Mouse (Mus musculus): ENCODE results near the gene Sord. TPM values are rescaled to one million over a fixed set of nuclear protein-coding genes. Genes with fewer than 3 reads are reported as not detected.

Sord gene
- total RNA-seq, 2 experiments from 2014 or later: 11.9 to 14.4 TPM

- DNase-seq (ENCODE audit: low spot score in 2 of 2): no peak
- intact Hi-C loops (cut with DNase I): no loop called here
These were observed 876 bp downstream of the Sord start for GRCm38 (mm10) chr2:122235425-122235824.

DNA sequence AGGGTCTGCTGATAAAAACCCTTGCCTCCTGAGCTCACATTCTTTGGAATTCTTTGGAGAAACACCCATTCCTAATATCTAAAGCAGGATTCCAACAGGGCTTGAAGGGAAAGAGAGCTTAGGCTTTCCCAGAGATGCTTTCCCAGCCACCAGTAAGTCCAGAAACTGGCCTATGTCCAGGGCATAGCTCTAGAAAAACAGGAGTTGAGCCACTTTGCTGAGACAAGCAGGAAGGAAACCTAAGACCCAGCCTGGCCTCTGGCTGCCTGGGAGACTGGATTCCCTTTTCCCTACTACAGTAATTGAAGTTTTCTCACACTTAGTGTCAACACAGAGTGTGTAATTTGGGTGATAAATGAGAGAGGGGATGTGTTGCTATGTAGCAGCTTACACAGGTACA lies 1.8 kb downstream of the Sord start:
- DNase-seq (ENCODE audit: low spot score in 2 of 2): no peak

GRCm38 (mm10) chr2:122237891-122238470 lies 3.4 kb downstream of the Sord start:
- intact Hi-C loops (cut with DNase I): no loop called here

More for the DNA sequence above, 1.8 kb downstream of the Sord start:
- intact Hi-C loops (cut with DNase I): no loop called here

GRCm38 (mm10) chr2:122240735-122241134 lies 6.2 kb downstream of the Sord start:
- DNase-seq (ENCODE audit: low spot score in 2 of 2): no peak
- intact Hi-C loops (cut with DNase I): no loop called here

More at GRCm38 (mm10) chr2:122237891-122238470, 3.4 kb downstream of the Sord start:
- DNase-seq (ENCODE audit: low spot score in 2 of 2): no peak

DNA sequence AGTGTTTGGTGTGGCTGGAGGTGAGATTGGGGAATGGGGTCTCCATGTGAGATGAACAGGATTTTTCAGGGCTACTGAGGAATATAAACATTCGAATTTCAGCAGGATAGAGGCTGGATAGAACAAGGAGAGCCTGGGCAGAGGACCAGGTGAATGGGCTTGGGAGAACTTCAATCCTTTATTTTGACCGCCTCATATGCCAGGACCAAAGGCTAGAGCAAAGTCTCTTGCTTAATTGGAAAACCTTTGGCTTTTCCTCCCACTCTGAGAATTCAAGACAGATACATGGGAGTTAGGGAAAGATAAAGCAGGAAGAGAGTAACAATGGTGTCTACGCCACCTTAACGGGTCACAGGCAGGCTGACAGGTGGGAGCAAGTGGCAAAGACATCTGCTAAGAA lies 6.7 kb downstream of the Sord start:
- intact Hi-C loops (cut with DNase I): no loop called here
- no peak for DNase-seq (ENCODE audit: low spot score in 2 of 2)

DNA sequence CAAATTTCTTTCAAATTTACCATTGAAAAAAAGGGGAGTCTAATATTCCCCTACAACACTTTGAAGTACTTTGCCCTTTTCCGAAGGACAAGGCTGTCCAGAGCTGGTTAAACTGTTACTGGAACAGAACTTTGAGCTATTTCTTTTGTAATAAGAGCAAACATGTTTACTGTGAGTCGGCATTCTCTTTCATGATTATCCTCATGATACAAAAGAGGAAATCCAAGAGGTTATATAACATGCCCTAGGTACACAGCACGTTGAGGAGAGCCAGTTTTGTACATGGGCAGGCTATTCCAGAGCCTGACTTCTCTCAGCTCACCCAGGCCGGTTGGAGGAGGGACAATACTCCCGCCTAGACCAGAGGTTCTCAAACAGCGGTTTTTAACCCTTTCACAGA lies 7.4 kb downstream of the Sord start:
- intact Hi-C loops (cut with DNase I): loop anchor here (2.0 kb wide), 1 partner anchor 47 kb away; no protein-coding TSS in a partner anchor
- DNase-seq (ENCODE audit: low spot score in 2 of 2): no peak

DNA sequence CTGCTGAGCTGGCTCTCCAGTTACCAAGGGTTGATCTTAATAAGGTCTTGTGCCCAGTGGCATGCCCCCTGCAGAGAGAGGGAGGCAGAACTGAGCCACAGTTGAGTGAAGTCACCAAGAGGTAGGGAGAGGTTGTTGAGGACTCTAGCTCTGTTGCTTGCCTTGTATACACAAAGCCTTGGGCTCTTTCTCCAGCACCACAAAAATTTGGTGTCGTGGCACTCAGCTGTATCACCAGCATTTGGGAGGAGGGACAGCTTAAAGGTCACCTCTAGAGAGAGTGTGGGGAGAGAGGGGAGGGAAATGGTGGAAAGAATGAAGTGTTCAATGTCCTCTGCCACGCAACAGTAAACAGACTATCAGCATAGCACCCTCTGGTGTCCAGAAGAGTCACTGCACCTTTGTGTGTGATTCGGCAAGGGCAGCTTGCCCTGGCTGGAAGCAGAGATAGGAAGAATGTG lies 9.2 kb downstream of the Sord start:
- peak; percentile 78 to 83 for DNase-seq (ENCODE audit: low spot score in 2 of 2)
- intact Hi-C loops (cut with DNase I): loop anchor here (2.0 kb wide), 1 partner anchor 49 kb away; no protein-coding TSS in a partner anchor

GRCm38 (mm10) chr2:122247786-122248185 lies 13.2 kb downstream of the Sord start:
- DNase-seq (ENCODE audit: low spot score in 2 of 2): no peak
- intact Hi-C loops (cut with DNase I): loop anchor here (5.0 kb wide), 1 partner anchor 50 kb away; the partner anchor contains the start of genes Duox2 and Duoxa2

- DNase-seq (ENCODE audit: low spot score in 2 of 2): peak; percentile 17 to 18
- intact Hi-C loops (cut with DNase I): no loop called here
These were observed 21.4 kb downstream of the Sord start for GRCm38 (mm10) chr2:122255997-122256396.

DNA sequence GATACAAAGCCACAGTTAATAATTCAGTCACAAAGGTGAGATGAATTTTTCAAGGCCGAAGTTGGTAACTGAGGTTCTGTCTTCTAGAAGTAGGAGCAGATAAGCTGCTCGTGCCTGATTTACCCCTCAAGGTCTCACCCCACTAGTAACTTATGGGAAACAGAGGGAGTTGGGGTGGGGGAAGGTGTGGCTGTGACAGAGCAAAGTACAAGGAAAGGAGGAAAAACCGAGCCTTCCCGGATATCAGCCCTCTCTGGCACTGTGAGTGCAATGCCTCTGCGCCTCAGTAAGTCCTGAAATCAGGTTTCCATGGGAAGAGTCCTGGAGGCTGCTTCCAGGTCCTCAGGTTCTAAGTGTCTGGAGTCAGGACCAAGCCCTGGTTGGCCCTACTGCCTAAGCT lies 26.2 kb downstream of the Sord start:
- DNase-seq (ENCODE audit: low spot score in 2 of 2): no peak
- intact Hi-C loops (cut with DNase I): no loop called here

DNA sequence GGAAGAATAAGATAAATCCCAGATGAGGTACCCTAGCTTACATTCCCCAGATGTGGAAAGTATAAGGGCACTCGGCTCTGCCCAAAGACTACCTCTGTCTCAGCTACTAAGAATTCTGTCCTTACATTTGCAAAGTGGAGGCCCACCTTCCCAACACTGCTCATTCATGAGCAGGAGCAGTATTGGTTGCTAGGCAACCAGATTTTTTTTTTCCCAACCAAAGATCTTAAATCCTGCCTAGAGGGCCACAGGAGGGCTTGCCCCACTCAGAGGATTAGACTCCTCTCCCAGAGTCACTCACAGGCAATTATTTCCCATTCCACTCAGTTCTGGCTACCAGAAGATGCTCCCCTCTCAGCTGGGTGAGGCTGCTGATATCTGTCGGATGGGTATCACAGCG lies 30.1 kb downstream of the Sord start:
- DNase-seq (ENCODE audit: low spot score in 2 of 2): peak in 1 of 2 experiments; percentile 41
- intact Hi-C loops (cut with DNase I): no loop called here

GRCm38 (mm10) chr2:122266407-122267193 lies 32.1 kb downstream of the Sord start:
- intact Hi-C loops (cut with DNase I): no loop called here
- DNase-seq (ENCODE audit: low spot score in 2 of 2): no peak

DNA sequence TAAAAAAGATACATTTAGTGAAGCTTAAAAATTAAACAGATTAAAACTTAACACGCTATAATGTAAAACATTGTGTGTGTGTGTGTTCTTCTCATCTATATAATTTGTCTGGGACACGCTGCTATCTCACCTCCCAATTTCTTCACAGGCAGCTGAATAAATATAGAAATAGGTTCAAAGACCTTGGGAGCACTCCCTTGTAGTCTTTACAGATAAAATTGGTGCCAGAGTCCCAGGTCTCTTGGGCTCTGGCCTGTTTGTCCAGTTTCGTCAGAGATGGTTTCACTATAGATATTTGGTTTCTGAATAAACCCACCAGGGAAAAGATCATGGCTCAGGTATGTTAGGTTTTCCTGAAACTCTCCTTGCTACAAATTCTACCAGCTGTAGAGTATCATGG lies 44.2 kb downstream of the Sord start:
- no peak for DNase-seq (ENCODE audit: low spot score in 2 of 2)
- intact Hi-C loops (cut with DNase I): no loop called here

GRCm38 (mm10) chr2:122284091-122284490 lies 49.5 kb downstream of the Sord start:
- intact Hi-C loops (cut with DNase I): no loop called here

GRCm38 (mm10) chr2:122286137-122286536 lies 51.6 kb downstream of the Sord start:
- DNase-seq (ENCODE audit: low spot score in 2 of 2): no peak
- intact Hi-C loops (cut with DNase I): no loop called here

More at GRCm38 (mm10) chr2:122284091-122284490, 49.5 kb downstream of the Sord start:
- no peak for DNase-seq (ENCODE audit: low spot score in 2 of 2)

- no peak for DNase-seq (ENCODE audit: low spot score in 2 of 2)
- intact Hi-C loops (cut with DNase I): loop anchor here (5.0 kb wide), 1 partner anchor 48 kb away; no protein-coding TSS in a partner anchor
These were observed 60.4 kb downstream of the Sord start for GRCm38 (mm10) chr2:122294916-122295315.

GRCm38 (mm10) chr2:122297271-122298095 lies 62.9 kb downstream of the Sord start:
- DNase-seq (ENCODE audit: low spot score in 2 of 2): no peak
- intact Hi-C loops (cut with DNase I): loop anchor here (5.0 kb wide), 1 partner anchor 50 kb away; no protein-coding TSS in a partner anchor

GRCm38 (mm10) chr2:122298096-122298499 lies 63.5 kb downstream of the Sord start, which contains the start of gene Duox2:
Gene Duox2 (minus strand): TSS chr2:122298449.
- intact Hi-C loops (cut with DNase I): loop anchor here (5.0 kb wide), 1 partner anchor 51 kb away; no protein-coding TSS in a partner anchor
- no peak for DNase-seq (ENCODE audit: low spot score in 2 of 2)
